In the genomic region with DNA sequence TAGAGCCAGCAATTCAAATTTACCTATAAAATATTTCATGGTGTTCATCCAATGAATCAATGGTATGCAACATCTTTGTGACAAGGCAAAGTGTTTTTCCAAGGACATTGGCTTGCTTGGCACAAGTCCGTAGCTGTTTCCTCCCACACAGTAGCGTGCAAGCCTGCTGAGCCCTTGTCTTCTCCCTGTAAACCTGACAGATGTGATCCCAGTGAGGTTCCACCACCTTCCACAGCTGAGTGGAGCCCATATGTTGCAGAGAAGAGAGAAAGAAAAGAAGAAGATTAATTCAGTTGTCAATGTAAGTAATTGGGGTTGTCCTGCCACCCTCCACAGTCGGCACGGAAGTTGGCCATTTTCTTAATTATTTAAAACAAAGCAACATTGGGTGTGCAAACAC, we compare ENCODE assay signal across 21 mouse cellular contexts.
DNase-seq lines count a peak whose midpoint lies in the region; ATAC-seq lines count a peak whose summit lies in the region.
"Had no signal": no experiment of that assay in that cellular context is flagged by ENCODE, and none has a peak within 500 bp of the region (broad histone marks: within the 10 kb centered on the region; RNA-seq: fewer than 3 reads in every experiment).

No protein-coding gene starts in this region.

- WGBS in hindbrain, embryonic 13.5 days: 47% methylated on average over 4 of the region's 4 CpGs
- WGBS in hindbrain, embryonic 10.5 days: 66% methylated on average over 4 of the region's 4 CpGs
- 80% methylated on average over 4 of the region's 4 CpGs for WGBS in intestine, embryonic 16.5 days

- H3K9ac ChIP-seq in hindbrain, embryonic 13.5 days: no peak overlapping the region
- H3K9ac ChIP-seq in intestine, embryonic 16.5 days (ENCODE audit: low read depth, low read length): no peak overlapping the region
- H3K9ac ChIP-seq: embryonic facial prominence, embryonic 15.5 days; heart, embryonic 15.5 days; liver, embryonic 13.5 days; midbrain, embryonic 13.5 days; neural tube, embryonic 13.5 days had no signal

- peak; percentile 2 for DNase-seq in cerebellum, adult 11-12 months
- no peak for DNase-seq in cerebellum, adult 11 months
- DNase-seq in hindbrain, embryonic 10.5 days (ENCODE audit: low spot score): no peak
- peak; percentile 8 for DNase-seq in right cerebral cortex, adult 18-20 months
- DNase-seq in right cerebral cortex, postnatal 14 days: no peak
- no peak for DNase-seq in thymus, adult 18-20 months
- DNase-seq: adrenal gland, postnatal 14 days; heart, postnatal 36 days; kidney, adult 8-10 months; kidney, postnatal 14 days; liver, embryonic 13.5 days; lung, adult 2 months; lung, postnatal 14 days had no signal

- H3K36me3 ChIP-seq in hindbrain, embryonic 13.5 days: no peaks in the 10 kb centered on the region
- H3K36me3 ChIP-seq in hindbrain, embryonic 10.5 days: no peaks in the 10 kb centered on the region
- H3K36me3 ChIP-seq in intestine, embryonic 16.5 days (ENCODE audit: control insufficient read depth, insufficient read depth, low read length): no peaks in the 10 kb centered on the region
- H3K36me3 ChIP-seq: embryonic facial prominence, embryonic 15.5 days; heart, embryonic 15.5 days; liver, embryonic 13.5 days; midbrain, embryonic 13.5 days; neural tube, embryonic 13.5 days had no signal

- H3K27ac ChIP-seq in hindbrain, embryonic 13.5 days: no peak overlapping the region
- H3K27ac ChIP-seq in hindbrain, embryonic 10.5 days: no peak overlapping the region
- no peak overlapping the region for H3K27ac ChIP-seq in intestine, embryonic 16.5 days (ENCODE audit: low read length)
- H3K27ac ChIP-seq: embryonic facial prominence, embryonic 15.5 days; heart, embryonic 15.5 days; liver, embryonic 13.5 days; midbrain, embryonic 13.5 days; neural tube, embryonic 13.5 days had no signal

- H3K4me1 ChIP-seq in hindbrain, embryonic 13.5 days (replicated peaks): 0 out of 2 replicates have a peak, but pooled peaks cover 3% of the 10 kb centered on the region
- no peaks in the 10 kb centered on the region for H3K4me1 ChIP-seq in hindbrain, embryonic 10.5 days (replicated peaks)
- no peaks in the 10 kb centered on the region for H3K4me1 ChIP-seq in intestine, embryonic 16.5 days (ENCODE audit: control insufficient read depth, insufficient read depth, low read length)
- H3K4me1 ChIP-seq: embryonic facial prominence, embryonic 15.5 days; heart, embryonic 15.5 days; liver, embryonic 13.5 days; midbrain, embryonic 13.5 days; neural tube, embryonic 13.5 days had no signal

- H3K27me3 ChIP-seq in hindbrain, embryonic 13.5 days: no peaks in the 10 kb centered on the region
- H3K27me3 ChIP-seq in hindbrain, embryonic 10.5 days (ENCODE audit: insufficient read depth, poor library complexity, severe bottlenecking): no peaks in the 10 kb centered on the region
- no peaks in the 10 kb centered on the region for H3K27me3 ChIP-seq in intestine, embryonic 16.5 days (replicated peaks; ENCODE audit: control insufficient read depth, insufficient read depth, low read length)
- H3K27me3 ChIP-seq: embryonic facial prominence, embryonic 15.5 days; heart, embryonic 15.5 days; liver, embryonic 13.5 days; midbrain, embryonic 13.5 days; neural tube, embryonic 13.5 days had no signal

- no peak overlapping the region for H3K4me2 ChIP-seq in hindbrain, embryonic 13.5 days
- no peak overlapping the region for H3K4me2 ChIP-seq in intestine, embryonic 16.5 days (ENCODE audit: low read depth, low read length)
- H3K4me2 ChIP-seq: embryonic facial prominence, embryonic 15.5 days; heart, embryonic 15.5 days; liver, embryonic 13.5 days; midbrain, embryonic 13.5 days; neural tube, embryonic 13.5 days had no signal

- ATAC-seq in hindbrain, embryonic 13.5 days (ENCODE audit: low FRiP score): peak; percentile 63; the same call in 1 of the 2 replicates
- no peak for ATAC-seq in intestine, embryonic 16.5 days
- ATAC-seq: forebrain, embryonic 14.5 days; inflammation-experienced regulatory T-cells, adult 6 months; midbrain, embryonic 13.5 days had no signal

- no peaks in the 10 kb centered on the region for H3K9me3 ChIP-seq in hindbrain, embryonic 13.5 days
- H3K9me3 ChIP-seq in hindbrain, embryonic 10.5 days: no peaks in the 10 kb centered on the region
- no peaks in the 10 kb centered on the region for H3K9me3 ChIP-seq in intestine, embryonic 16.5 days (ENCODE audit: control insufficient read depth, low read length)
- H3K9me3 ChIP-seq: embryonic facial prominence, embryonic 15.5 days; heart, embryonic 15.5 days; liver, embryonic 13.5 days; midbrain, embryonic 13.5 days; neural tube, embryonic 13.5 days had no signal

- no peak overlapping the region for H3K4me3 ChIP-seq in hindbrain, embryonic 13.5 days
- H3K4me3 ChIP-seq in hindbrain, embryonic 10.5 days: no peak overlapping the region
- H3K4me3 ChIP-seq in intestine, embryonic 16.5 days (ENCODE audit: low read length): no peak overlapping the region
- H3K4me3 ChIP-seq: embryonic facial prominence, embryonic 15.5 days; heart, embryonic 15.5 days; liver, embryonic 13.5 days; midbrain, embryonic 13.5 days; neural tube, embryonic 13.5 days had no signal

Comparison
In these comparisons a context has a peak if more than half of its experiments do, and no peak if none do; other contexts are left out.
1. DNase-seq: peak in cerebellum, adult 11-12 months (single experiment) and right cerebral cortex, adult 18-20 months (single experiment); none in cerebellum, adult 11 months (single experiment), hindbrain, embryonic 10.5 days (single experiment), right cerebral cortex, postnatal 14 days (single experiment) and thymus, adult 18-20 months (0 of 2).